8 mouse cellular contexts compared by ENCODE assay signal in the genomic region with DNA sequence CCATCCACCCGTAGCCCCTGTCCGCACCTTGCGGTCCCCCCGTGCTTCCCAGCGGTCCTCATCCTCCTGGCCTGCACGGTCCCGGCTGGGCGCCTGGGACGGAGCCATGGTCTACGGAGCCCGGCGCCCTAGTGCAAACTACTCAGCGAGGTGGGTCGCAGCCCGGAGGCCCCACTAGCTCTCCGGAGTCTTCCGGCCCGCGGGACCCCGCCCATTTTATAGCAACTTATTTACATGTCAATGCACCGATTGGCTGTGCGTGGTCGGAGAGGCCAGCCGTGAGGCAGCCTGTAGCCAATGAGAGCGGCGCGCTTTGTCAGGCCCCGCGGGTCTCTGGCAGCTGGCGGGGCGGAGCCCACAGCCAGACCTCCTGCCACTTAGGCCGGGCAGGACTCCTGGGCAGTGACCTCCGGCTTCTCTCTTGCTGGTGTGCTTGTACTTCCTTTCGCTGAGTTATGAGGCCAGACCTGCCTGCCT. TPM values are rescaled to one million over a fixed set of nuclear protein-coding genes. Genes with fewer than 3 reads are reported as not detected.
DNase-seq lines count a peak whose midpoint lies in the region; ATAC-seq and TF ChIP-seq lines count a peak whose summit lies in the region.

No protein-coding gene starts in this region.

- TF ChIP-seq CTCF in E14TG2a.4 (conservative IDR thresholded peaks at IDR 0.05; ENCODE audit: low read length) = no peak
- no peak for TF ChIP-seq CTCF in liver, embryonic 14.5 days (IDR thresholded peaks at IDR 0.05; ENCODE audit: low read depth)

- peak; percentile 87 for DNase-seq in c-Kit-positive CD71-positive TER-119-negative erythroid progenitor cells, embryonic 14.5 days (ENCODE audit: low read depth)
- DNase-seq in forebrain, embryonic 11.5 days (ENCODE audit: low spot score) = peak; percentile 98
- peak; percentile 96 to 99 for DNase-seq in kidney, postnatal 25 days
- peak; percentile 82 to 83 (median 83) for DNase-seq in liver, embryonic 14.5 days (ENCODE audit: low read depth in 3 of 3, low spot score in 3 of 3)
- peak; percentile 95 for DNase-seq in neural tube, embryonic 10.5 days (ENCODE audit: extremely low spot score, low spot score)

- peaks cover 20% of the 10 kb centered on the region for H3K36me3 ChIP-seq in E14TG2a.4 (ENCODE audit: insufficient read depth, low read length)
- H3K36me3 ChIP-seq in forebrain, embryonic 11.5 days (ENCODE audit: control insufficient read depth, insufficient read depth, low read length) = no peaks in the 10 kb centered on the region
- peaks cover 10% of the 10 kb centered on the region for H3K36me3 ChIP-seq in heart, embryonic 16.5 days (ENCODE audit: control insufficient read depth, insufficient read depth)
- H3K36me3 ChIP-seq in liver, embryonic 14.5 days (replicated peaks; ENCODE audit: control insufficient read depth, insufficient read depth, low read depth) = no peaks in the 10 kb centered on the region
- peaks cover 7% of the 10 kb centered on the region; the same call in 1 of the 2 replicates for H3K36me3 ChIP-seq in stomach, embryonic 15.5 days

- no peaks in the 10 kb centered on the region for H3K9me3 ChIP-seq in E14TG2a.4 (ENCODE audit: low read length)
- no peaks in the 10 kb centered on the region for H3K9me3 ChIP-seq in forebrain, embryonic 11.5 days (ENCODE audit: control insufficient read depth, low read length)
- H3K9me3 ChIP-seq in heart, embryonic 16.5 days (replicated peaks; ENCODE audit: control insufficient read depth, low read length) = no peaks in the 10 kb centered on the region
- no peaks in the 10 kb centered on the region for H3K9me3 ChIP-seq in liver, embryonic 14.5 days (ENCODE audit: control insufficient read depth, low read length)
- H3K9me3 ChIP-seq in stomach, embryonic 15.5 days = no peaks in the 10 kb centered on the region

- peak overlapping the region; percentile 97 for H3K27ac ChIP-seq in forebrain, embryonic 11.5 days (ENCODE audit: low read depth, low read length)
- H3K27ac ChIP-seq in heart, embryonic 16.5 days (ENCODE audit: low read length) = peak overlapping the region; percentile 97
- no peak overlapping the region for H3K27ac ChIP-seq in liver, embryonic 14.5 days
- peak overlapping the region; percentile 92 for H3K27ac ChIP-seq in stomach, embryonic 15.5 days

- H3K27me3 ChIP-seq in E14TG2a.4 (ENCODE audit: insufficient read depth, low read length) = peaks cover 61% of the 10 kb centered on the region
- H3K27me3 ChIP-seq in forebrain, embryonic 11.5 days (ENCODE audit: control insufficient read depth, insufficient read depth, low read length) = no peaks in the 10 kb centered on the region
- no peaks in the 10 kb centered on the region for H3K27me3 ChIP-seq in heart, embryonic 16.5 days (ENCODE audit: control insufficient read depth, insufficient read depth, low read length)
- peaks cover 3% of the 10 kb centered on the region; the same call in 1 of the 2 replicates for H3K27me3 ChIP-seq in liver, embryonic 14.5 days (ENCODE audit: control insufficient read depth, insufficient read depth, low read length)
- no peaks in the 10 kb centered on the region for H3K27me3 ChIP-seq in stomach, embryonic 15.5 days (replicated peaks)

- peak; percentile 90 for ATAC-seq in forebrain, embryonic 11.5 days (replicated peaks; ENCODE audit: low FRiP score)
- ATAC-seq in heart, embryonic 16.5 days (replicated peaks; ENCODE audit: extremely low read depth, insufficient read depth, low FRiP score) = peak; percentile 91
- peak; percentile 93 for ATAC-seq in liver, embryonic 14.5 days (ENCODE audit: insufficient read depth)
- ATAC-seq in stomach, embryonic 15.5 days (ENCODE audit: insufficient read depth, low FRiP score, low read depth) = peak; percentile 93

- peak overlapping the region; percentile 78 for H3K4me2 ChIP-seq in forebrain, embryonic 11.5 days (ENCODE audit: low read depth, low read length, severe bottlenecking)
- peak overlapping the region; percentile 97 for H3K4me2 ChIP-seq in heart, embryonic 16.5 days (ENCODE audit: low read depth, low read length)
- H3K4me2 ChIP-seq in liver, embryonic 14.5 days (ENCODE audit: low read depth) = peak overlapping the region; percentile 97
- H3K4me2 ChIP-seq in stomach, embryonic 15.5 days = peak overlapping the region; percentile 99

- TF ChIP-seq EP300 in liver, embryonic 14.5 days (IDR thresholded peaks at IDR 0.05; ENCODE audit: low read depth) = no peak

- H3K9ac ChIP-seq in forebrain, embryonic 11.5 days (ENCODE audit: low read length) = peak overlapping the region; percentile 86
- peak overlapping the region; percentile 81 for H3K9ac ChIP-seq in heart, embryonic 16.5 days (ENCODE audit: low read length)
- H3K9ac ChIP-seq in liver, embryonic 14.5 days (replicated peaks) = peak overlapping the region; percentile 77
- peak overlapping the region; percentile 73 for H3K9ac ChIP-seq in stomach, embryonic 15.5 days

- peak overlapping the region; percentile 86 for H3K4me3 ChIP-seq in E14TG2a.4 (replicated peaks; ENCODE audit: low read length)
- peak overlapping the region; percentile 61 for H3K4me3 ChIP-seq in forebrain, embryonic 11.5 days (ENCODE audit: low read depth, low read length)
- peak overlapping the region; percentile 86 for H3K4me3 ChIP-seq in heart, embryonic 16.5 days (ENCODE audit: low read length)
- peak overlapping the region; percentile 69 for H3K4me3 ChIP-seq in liver, embryonic 14.5 days (ENCODE audit: insufficient read depth in 1 of 2, low read depth in 2 of 2, low read length in 2 of 2)
- peak overlapping the region; percentile 80 for H3K4me3 ChIP-seq in stomach, embryonic 15.5 days (replicated peaks)

- WGBS in forebrain, embryonic 11.5 days = under 1% methylated on average over 34 of the region's 34 CpGs
- under 1% methylated on average over 34 of the region's 34 CpGs for WGBS in heart, embryonic 16.5 days
- WGBS in liver, embryonic 14.5 days (ENCODE audit: insufficient replicate concordance) = under 1% methylated on average over 34 of the region's 34 CpGs
- WGBS in stomach, embryonic 15.5 days = 0% methylated on average over 34 of the region's 34 CpGs

- peaks cover 32% of the 10 kb centered on the region for H3K4me1 ChIP-seq in E14TG2a.4 (replicated peaks; ENCODE audit: low read depth, low read length)
- peaks cover 20% of the 10 kb centered on the region for H3K4me1 ChIP-seq in forebrain, embryonic 11.5 days (replicated peaks; ENCODE audit: control insufficient read depth, insufficient read depth, low read length)
- peaks cover 22% of the 10 kb centered on the region for H3K4me1 ChIP-seq in heart, embryonic 16.5 days (ENCODE audit: control insufficient read depth, insufficient read depth, low read length)
- no peaks in the 10 kb centered on the region; a peak in 1 of 4 replicates for H3K4me1 ChIP-seq in liver, embryonic 14.5 days (replicated peaks; ENCODE audit: control insufficient read depth in 2 of 2, insufficient read depth in 2 of 2, low read length in 1 of 2)
- H3K4me1 ChIP-seq in stomach, embryonic 15.5 days = peaks cover 30% of the 10 kb centered on the region

RNA-seq across cellular contexts. Expression of a gene that starts 0.8 kb away (rescaled TPM):
- polyA plus RNA-seq in forebrain, embryonic 11.5 days (2014; fragmentation: Nextera tagmentation; extraction: Ambion mirVana) = 258 and 260 TPM in 2 replicates
- 105 and 117 TPM in 2 replicates for polyA plus RNA-seq in heart, embryonic 16.5 days (2015; fragmentation: Nextera tagmentation; extraction: Ambion mirVana)
- polyA plus RNA-seq in liver, embryonic 14.5 days (2012; rRNA removed) = 11.2 and 12.9 TPM in 2 replicates
- polyA plus RNA-seq in liver, embryonic 14.5 days (2014; fragmentation: Nextera tagmentation; extraction: Ambion mirVana) = 14.5 and 15.1 TPM in 2 replicates
- polyA plus RNA-seq in stomach, embryonic 15.5 days (2015; fragmentation: Nextera tagmentation; extraction: Ambion mirVana) = 82.9 and 89.5 TPM in 2 replicates

RNA-seq across cellular contexts. Expression of a gene that starts 14.5 kb away (rescaled TPM):
- 161 and 166 TPM in 2 replicates for polyA plus RNA-seq in forebrain, embryonic 11.5 days (2014; fragmentation: Nextera tagmentation; extraction: Ambion mirVana)
- polyA plus RNA-seq in heart, embryonic 16.5 days (2015; fragmentation: Nextera tagmentation; extraction: Ambion mirVana) = 112 and 113 TPM in 2 replicates
- 30.9 and 46.0 TPM in 2 replicates for polyA plus RNA-seq in liver, embryonic 14.5 days (2012; rRNA removed)
- polyA plus RNA-seq in liver, embryonic 14.5 days (2014; fragmentation: Nextera tagmentation; extraction: Ambion mirVana) = 62.1 and 65.8 TPM in 2 replicates
- polyA plus RNA-seq in stomach, embryonic 15.5 days (2015; fragmentation: Nextera tagmentation; extraction: Ambion mirVana) = 119 and 128 TPM in 2 replicates

RNA-seq across cellular contexts. Expression of a gene that starts 46.1 kb away (rescaled TPM):
- polyA plus RNA-seq in forebrain, embryonic 11.5 days (2014; fragmentation: Nextera tagmentation; extraction: Ambion mirVana) = 2.7 and 3.6 TPM in 2 replicates
- 4.9 and 6.2 TPM in 2 replicates for polyA plus RNA-seq in heart, embryonic 16.5 days (2015; fragmentation: Nextera tagmentation; extraction: Ambion mirVana)
- polyA plus RNA-seq in liver, embryonic 14.5 days (2012; rRNA removed) = 3.3 and 3.7 TPM in 2 replicates
- polyA plus RNA-seq in liver, embryonic 14.5 days (2014; fragmentation: Nextera tagmentation; extraction: Ambion mirVana) = 1.6 and 2.2 TPM in 2 replicates
- 5.4 and 6.5 TPM in 2 replicates for polyA plus RNA-seq in stomach, embryonic 15.5 days (2015; fragmentation: Nextera tagmentation; extraction: Ambion mirVana)

RNA-seq across cellular contexts. Expression of a gene that starts 46.8 kb away (rescaled TPM):
- 0.91 and 2.0 TPM in 2 replicates for polyA plus RNA-seq in forebrain, embryonic 11.5 days (2014; fragmentation: Nextera tagmentation; extraction: Ambion mirVana)
- polyA plus RNA-seq in heart, embryonic 16.5 days (2015; fragmentation: Nextera tagmentation; extraction: Ambion mirVana) = 1.3 and 1.5 TPM in 2 replicates
- polyA plus RNA-seq in liver, embryonic 14.5 days (2012; rRNA removed) = 2.2 and 2.7 TPM in 2 replicates
- polyA plus RNA-seq in liver, embryonic 14.5 days (2014; fragmentation: Nextera tagmentation; extraction: Ambion mirVana) = 2.3 and 2.4 TPM in 2 replicates
- 3.2 and 3.7 TPM in 2 replicates for polyA plus RNA-seq in stomach, embryonic 15.5 days (2015; fragmentation: Nextera tagmentation; extraction: Ambion mirVana)
